ENCODE assay signal across 12 mouse cellular contexts in the genomic region with DNA sequence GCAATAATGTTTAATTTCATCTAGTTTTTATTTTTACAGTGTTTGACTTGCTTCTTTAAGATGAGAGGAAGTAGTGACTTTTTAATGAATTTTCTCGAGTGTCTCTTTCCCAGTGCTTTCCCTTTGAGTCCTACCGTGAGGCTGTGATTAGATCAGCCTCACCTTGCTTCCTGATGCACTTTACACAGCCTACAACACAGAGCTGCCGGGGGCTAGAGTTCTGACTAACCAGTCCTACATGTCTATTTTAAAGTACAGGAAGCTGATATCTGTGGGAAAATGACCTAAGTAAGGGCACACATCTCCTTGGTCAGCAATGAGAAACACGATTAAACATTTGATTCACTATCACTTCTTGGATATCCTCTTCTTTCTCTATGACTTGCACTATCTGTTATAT.
A peak's percentile ranks its signal among the peaks of the same experiment; 100 is the strongest.
DNase-seq lines count a peak whose midpoint lies in the region; ATAC-seq and TF ChIP-seq lines count a peak whose summit lies in the region.
"Had no signal": no experiment of that assay in that cellular context is flagged by ENCODE, and none has a peak within 500 bp of the region (broad histone marks: within the 10 kb centered on the region; RNA-seq: fewer than 3 reads in every experiment).

No protein-coding gene starts in this region.

- peaks cover 33% of the 10 kb centered on the region for H3K4me1 ChIP-seq in heart, embryonic 12.5 days (replicated peaks)
- H3K4me1 ChIP-seq in lung, embryonic 16.5 days (replicated peaks; ENCODE audit: control insufficient read depth, insufficient read depth, low read length): peaks cover 22% of the 10 kb centered on the region
- peaks cover 8% of the 10 kb centered on the region for H3K4me1 ChIP-seq in embryonic fibroblast, embryonic 13.5 days (ENCODE audit: control insufficient read depth, insufficient read depth, low read length)
- H3K4me1 ChIP-seq in stomach, embryonic 16.5 days (ENCODE audit: control insufficient read depth, insufficient read depth, low read length): peaks cover 22% of the 10 kb centered on the region

- no peak overlapping the region for H3K4me3 ChIP-seq in heart, embryonic 12.5 days
- H3K4me3 ChIP-seq in lung, embryonic 16.5 days (ENCODE audit: low read length): no peak overlapping the region
- H3K4me3 ChIP-seq in embryonic fibroblast, embryonic 13.5 days (ENCODE audit: insufficient read depth, low read length): no peak overlapping the region
- no peak overlapping the region for H3K4me3 ChIP-seq in stomach, embryonic 16.5 days (replicated peaks; ENCODE audit: low read length)
- H3K4me3 ChIP-seq: neural tube, embryonic 15.5 days had no signal

- H3K4me2 ChIP-seq in heart, embryonic 12.5 days: no peak overlapping the region
- no peak overlapping the region; the same call in 1 of the 2 replicates for H3K4me2 ChIP-seq in lung, embryonic 16.5 days (ENCODE audit: low read depth, low read length)
- peak overlapping the region; percentile 18; the same call in 1 of the 2 replicates for H3K4me2 ChIP-seq in stomach, embryonic 16.5 days (ENCODE audit: low read depth, low read length)
- H3K4me2 ChIP-seq: neural tube, embryonic 15.5 days had no signal

- H3K9me3 ChIP-seq in heart, embryonic 12.5 days (replicated peaks): no peaks in the 10 kb centered on the region
- no peaks in the 10 kb centered on the region for H3K9me3 ChIP-seq in lung, embryonic 16.5 days (ENCODE audit: control insufficient read depth, low read length)
- H3K9me3 ChIP-seq in stomach, embryonic 16.5 days (replicated peaks; ENCODE audit: control insufficient read depth, low read length): no peaks in the 10 kb centered on the region
- H3K9me3 ChIP-seq: neural tube, embryonic 15.5 days had no signal

- no peak for TF ChIP-seq POLR2A in embryonic fibroblast, embryonic 13.5 days (IDR thresholded peaks at IDR 0.05; ENCODE audit: low read depth, low read length)

- H3K27ac ChIP-seq in heart, embryonic 12.5 days (ENCODE audit: poor library complexity, severe bottlenecking): peak overlapping the region; percentile 51; the same call in 1 of the 2 replicates
- H3K27ac ChIP-seq in lung, embryonic 16.5 days (ENCODE audit: low read length): peak overlapping the region; percentile 11; the same call in 1 of the 2 replicates
- peak overlapping the region; percentile 29; the same call in 1 of the 2 replicates for H3K27ac ChIP-seq in embryonic fibroblast, embryonic 13.5 days (ENCODE audit: insufficient read depth, low read length)
- H3K27ac ChIP-seq in stomach, embryonic 16.5 days (ENCODE audit: low read length): peak overlapping the region; percentile 78
- H3K27ac ChIP-seq: neural tube, embryonic 15.5 days had no signal

- no peak overlapping the region for H3K9ac ChIP-seq in heart, embryonic 12.5 days
- no peak overlapping the region for H3K9ac ChIP-seq in lung, embryonic 16.5 days (ENCODE audit: low read length)
- H3K9ac ChIP-seq in stomach, embryonic 16.5 days (ENCODE audit: low read length): no peak overlapping the region
- H3K9ac ChIP-seq: neural tube, embryonic 15.5 days had no signal

- peaks cover 4% of the 10 kb centered on the region for H3K36me3 ChIP-seq in heart, embryonic 12.5 days
- H3K36me3 ChIP-seq in lung, embryonic 16.5 days (ENCODE audit: control insufficient read depth, insufficient read depth, low read length): no peaks in the 10 kb centered on the region
- H3K36me3 ChIP-seq in stomach, embryonic 16.5 days (ENCODE audit: control insufficient read depth, insufficient read depth, low read length): no peaks in the 10 kb centered on the region

- no peak for TF ChIP-seq CTCF in embryonic fibroblast, embryonic 13.5 days (IDR thresholded peaks at IDR 0.05; ENCODE audit: borderline replicate concordance, insufficient read depth, low read length)

- ATAC-seq in heart, embryonic 12.5 days (ENCODE audit: insufficient number of reproducible peaks, low FRiP score): no peak
- ATAC-seq in lung, embryonic 16.5 days (ENCODE audit: low read depth): no peak
- no peak for ATAC-seq in stomach, embryonic 16.5 days (ENCODE audit: insufficient read depth, low FRiP score)
- ATAC-seq: forebrain, embryonic 14.5 days had no signal

- no peaks in the 10 kb centered on the region for H3K27me3 ChIP-seq in heart, embryonic 12.5 days (replicated peaks)
- no peaks in the 10 kb centered on the region for H3K27me3 ChIP-seq in lung, embryonic 16.5 days (ENCODE audit: control insufficient read depth, insufficient read depth, low read depth, low read length)
- H3K27me3 ChIP-seq in stomach, embryonic 16.5 days (ENCODE audit: control insufficient read depth, insufficient read depth, low read length): no peaks in the 10 kb centered on the region
- H3K27me3 ChIP-seq: neural tube, embryonic 15.5 days had no signal

- 24% methylated on average over 4 of the region's 4 CpGs for WGBS in heart, embryonic 12.5 days
- WGBS in lung, embryonic 16.5 days: 10% methylated on average over 4 of the region's 4 CpGs
- 16% methylated on average over 4 of the region's 4 CpGs for WGBS in stomach, embryonic 16.5 days

- no peak for DNase-seq in heart, adult 18-20 months
- no peak for DNase-seq in lung, postnatal 10 days
- DNase-seq in cerebellum, postnatal 25 days: no peak
- no peak for DNase-seq in layer of hippocampus, postnatal 14 days (ENCODE audit: low spot score in 2 of 2)
- DNase-seq: cerebellum, adult 9-11 months; left cerebral cortex, postnatal 4 days had no signal

Comparison
In these comparisons a context has a peak if more than half of its experiments do, and no peak if none do; other contexts are left out.
1. H3K27ac ChIP-seq: peak in every context shown above with its lines; median percentile 78 in stomach, embryonic 16.5 days; 51 in heart, embryonic 12.5 days; 29 in embryonic fibroblast, embryonic 13.5 days; 11 in lung, embryonic 16.5 days.